In genomic region chr6:90327670-90328069, GRCm38 (mm10) we compare ENCODE assay signal across 10 mouse cellular contexts. TPM values are rescaled to one million over a fixed set of nuclear protein-coding genes. Genes with fewer than 3 reads are reported as not detected.
A peak's percentile ranks its signal among the peaks of the same experiment; 100 is the strongest.
DNase-seq lines count a peak whose midpoint lies in the region; ATAC-seq and TF ChIP-seq lines count a peak whose summit lies in the region.
"Had no signal": no experiment of that assay in that cellular context is flagged by ENCODE, and none has a peak within 500 bp of the region (broad histone marks: within the 10 kb centered on the region; RNA-seq: fewer than 3 reads in every experiment).

No protein-coding gene starts in this region.

- H3K9ac ChIP-seq in liver, adult 2 months (ENCODE audit: low read depth, low read length) = no peak overlapping the region
- H3K9ac ChIP-seq in liver, embryonic 11.5 days (ENCODE audit: low read depth, low read length) = no peak overlapping the region
- H3K9ac ChIP-seq: limb, embryonic 15.5 days had no signal

- peaks cover 19% of the 10 kb centered on the region for H3K4me1 ChIP-seq in liver, adult 2 months (ENCODE audit: control insufficient read depth, insufficient read depth, low read length)
- H3K4me1 ChIP-seq in liver, embryonic 11.5 days (replicated peaks; ENCODE audit: control insufficient read depth, insufficient read depth, low read length) = no peaks in the 10 kb centered on the region

- no peaks in the 10 kb centered on the region for H3K27me3 ChIP-seq in liver, adult 2 months (ENCODE audit: control insufficient read depth, insufficient read depth, low read length)
- peaks cover 4% of the 10 kb centered on the region; the same call in 1 of the 2 replicates for H3K27me3 ChIP-seq in liver, embryonic 11.5 days (replicated peaks; ENCODE audit: control insufficient read depth, insufficient read depth, low read length)

- TF ChIP-seq POLR2A in liver, adult 2 months (IDR thresholded peaks at IDR 0.05; ENCODE audit: extremely low read depth, insufficient read depth, low read length) = no peak

- H3K27ac ChIP-seq in liver, adult 2 months (replicated peaks; ENCODE audit: insufficient read depth, low read depth, low read length) = no peak overlapping the region
- H3K27ac ChIP-seq in liver, embryonic 11.5 days (ENCODE audit: low read depth, low read length) = no peak overlapping the region
- H3K27ac ChIP-seq: limb, embryonic 15.5 days had no signal

- no peaks in the 10 kb centered on the region for H3K36me3 ChIP-seq in liver, adult 2 months (ENCODE audit: control insufficient read depth, insufficient read depth, low read length)
- H3K36me3 ChIP-seq in liver, embryonic 11.5 days (ENCODE audit: control insufficient read depth, insufficient read depth, low read length) = no peaks in the 10 kb centered on the region
- H3K36me3 ChIP-seq: limb, embryonic 15.5 days had no signal

- H3K9me3 ChIP-seq in liver, embryonic 11.5 days (ENCODE audit: control insufficient read depth, low read length) = no peaks in the 10 kb centered on the region
- H3K9me3 ChIP-seq: limb, embryonic 15.5 days had no signal

- H3K79me2 ChIP-seq in liver, adult 2 months (ENCODE audit: control insufficient read depth, insufficient read depth, low read length) = peaks cover 12% of the 10 kb centered on the region

- H3K4me3 ChIP-seq in liver, adult 2 months (ENCODE audit: insufficient read depth, low read depth, low read length) = no peak overlapping the region
- no peak overlapping the region for H3K4me3 ChIP-seq in liver, embryonic 11.5 days (ENCODE audit: low read depth, low read length)
- H3K4me3 ChIP-seq: limb, embryonic 15.5 days had no signal

- ATAC-seq in cerebellum, adult (ENCODE audit: insufficient number of reproducible peaks, low FRiP score, low TSS enrichment) = no peak
- ATAC-seq in liver, embryonic 11.5 days (replicated peaks; ENCODE audit: low FRiP score) = no peak

- 12% methylated on average over 6 of the region's 6 CpGs for WGBS in liver, adult 2 months
- 21% methylated on average over 6 of the region's 6 CpGs for WGBS in liver, embryonic 11.5 days

- peak; percentile 30; the same call in 1 of the 2 replicates for TF ChIP-seq CTCF in liver, adult 2 months (IDR thresholded peaks at IDR 0.05; ENCODE audit: low read depth, low read length)

- H3K4me2 ChIP-seq in liver, embryonic 11.5 days = no peak overlapping the region
- H3K4me2 ChIP-seq: limb, embryonic 15.5 days had no signal

- DNase-seq in cerebellum, postnatal 10 days = peak; percentile 66 to 74
- DNase-seq in liver, adult 2 months (ENCODE audit: extremely low read depth, low read depth, low spot score) = no peak
- DNase-seq in liver, embryonic 11.5 days (ENCODE audit: low spot score) = no peak
- peak; percentile 42 to 58 for DNase-seq in cerebellum, postnatal 25 days
- DNase-seq in lung, postnatal 36 days = peak; percentile 27
- no peak for DNase-seq in natural killer cell, adult 2 months (ENCODE audit: low spot score in 2 of 2)
- DNase-seq in gastrocnemius, postnatal 10 days = no peak

RNA-seq across cellular contexts. Expression of gene Chst13, which starts 2.7 kb away (rescaled TPM):
- total RNA-seq in liver, adult 2 months (2014; rRNA removed) = 9.3 and 11.9 TPM in 2 replicates
- 26.8 and 42.7 TPM in 2 replicates for polyA plus RNA-seq in liver, adult 2 months (2012; rRNA removed)
- polyA plus RNA-seq in liver, embryonic 11.5 days (2014; fragmentation: Nextera tagmentation; extraction: Ambion mirVana) = 16.7 and 17.4 TPM in 2 replicates
- total RNA-seq in gastrocnemius, postnatal 10 days (2021) = 1 to 10 TPM; 1.8 TPM

RNA-seq across cellular contexts. Expression of gene Uroc1, which starts 5.4 kb away (rescaled TPM):
- total RNA-seq in liver, adult 2 months (2014; rRNA removed) = 239 and 296 TPM in 2 replicates
- 399 and 420 TPM in 2 replicates for polyA plus RNA-seq in liver, adult 2 months (2012; rRNA removed)
- polyA plus RNA-seq in liver, embryonic 11.5 days (2014; fragmentation: Nextera tagmentation; extraction: Ambion mirVana) = 2.6 and 3.0 TPM in 2 replicates
- total RNA-seq in gastrocnemius, postnatal 10 days (2021) = not detected
- polyA plus RNA-seq: small intestine, adult 2 months had no signal

RNA-seq across cellular contexts. Expression of gene BC048671, which starts 26.7 kb away (rescaled TPM):
- not detected in 2 replicates for total RNA-seq in liver, adult 2 months (2014; rRNA removed)
- polyA plus RNA-seq in liver, adult 2 months (2012; rRNA removed) = not detected in 2 replicates
- polyA plus RNA-seq in liver, embryonic 11.5 days (2014; fragmentation: Nextera tagmentation; extraction: Ambion mirVana) = not detected in 2 replicates
- total RNA-seq in gastrocnemius, postnatal 10 days (2021) = not detected
- polyA plus RNA-seq: limb, embryonic 15.5 days; small intestine, adult 2 months had no signal

RNA-seq across cellular contexts. Expression of gene Zxdc, which starts 41.6 kb away (rescaled TPM):
- total RNA-seq in liver, adult 2 months (2014; rRNA removed) = 9.8 and 13.3 TPM in 2 replicates
- polyA plus RNA-seq in liver, adult 2 months (2012; rRNA removed) = 9.1 and 10.1 TPM in 2 replicates
- polyA plus RNA-seq in liver, embryonic 11.5 days (2014; fragmentation: Nextera tagmentation; extraction: Ambion mirVana) = 6.6 and 6.9 TPM in 2 replicates
- 10 to 100 TPM; 14.3 to 16.9 TPM for total RNA-seq in gastrocnemius, postnatal 10 days (2021)

Comparison
In these comparisons a context has a peak if more than half of its experiments do, and no peak if none do; other contexts are left out.
1. DNase-seq: peak in cerebellum, postnatal 10 days (2 of 2), cerebellum, postnatal 25 days (2 of 2) and lung, postnatal 36 days (single experiment); none in liver, adult 2 months (single experiment), liver, embryonic 11.5 days (single experiment), natural killer cell, adult 2 months (0 of 2) and gastrocnemius, postnatal 10 days (single experiment).
2. RNA of gene Uroc1, which starts 5.4 kb away (total RNA-seq): 239 to 296 TPM in liver, adult 2 months; not detected in gastrocnemius, postnatal 10 days; every median in the first group is over 100 times any median in the second.